Mouse (Mus musculus) common myeloid progenitor, adult 5-6 weeks (primary cell): ENCODE measurements around the gene Gm9844. TPM values are rescaled to one million over a fixed set of nuclear protein-coding genes. Genes with fewer than 3 reads are reported as not detected.
"Not testable (repeated sequence)": the region's sequence is repeated elsewhere in the genome, so short reads cannot be mapped to it uniquely, and the experiment has no call there.

ENCODE experiments used
- ATAC-seq: replicated peaks from 2 replicates; pipeline ENCODE4 v1.8.0; 2016; ENCODE audit warnings: low read depth, mild to moderate bottlenecking, moderate TSS enrichment, inconsistent platforms; ENCODE audit not compliant: poor library complexity, severe bottlenecking
- total RNA-seq: library from RNA; stranded (forward); fragments of 200-1000, 187-1606 nt; gene quantifications from 2 replicates; pipeline ENCODE4 v1.2.3, GENCODE M21; 2017

Gene Gm9844
- total RNA-seq: 34.7 and 43.7 TPM in 2 replicates

GRCm38 (mm10) chr7:24861913-24862312 is at the start of gene Gm9844:
Gm9844 (plus strand) TSS chr7:24862213.
- no peak for ATAC-seq

GRCm38 (mm10) chr7:24817502-24817901 is 44.5 kb upstream of the Gm9844 start:
- peak; percentile 98 for ATAC-seq

GRCm38 (mm10) chr7:24824452-24824851 is 37.6 kb upstream of the Gm9844 start:
- peak; percentile 59 for ATAC-seq

- ATAC-seq: no peak
These were observed 34.8 kb upstream of the Gm9844 start for GRCm38 (mm10) chr7:24827181-24827580.

GRCm38 (mm10) chr7:24838732-24839409 is 23.1 kb upstream of the Gm9844 start:
- ATAC-seq: peak; percentile 86

- ATAC-seq: peak; percentile 59
These were observed 22.6 kb upstream of the Gm9844 start for GRCm38 (mm10) chr7:24839410-24839808.

GRCm38 (mm10) chr7:24840331-24840730 is 21.7 kb upstream of the Gm9844 start:
- ATAC-seq: no peak

GRCm38 (mm10) chr7:24841009-24841408 is 21.0 kb upstream of the Gm9844 start:
- ATAC-seq: no peak

GRCm38 (mm10) chr7:24844144-24844543 is 17.9 kb upstream of the Gm9844 start:
- ATAC-seq: no peak

- ATAC-seq: no peak
These were observed 16.8 kb upstream of the Gm9844 start for GRCm38 (mm10) chr7:24845181-24845580.

- ATAC-seq: peak; percentile 100
These were observed 16.3 kb upstream of the Gm9844 start for GRCm38 (mm10) chr7:24845713-24846112.

- ATAC-seq: not testable (repeated sequence)
These were observed 15.4 kb upstream of the Gm9844 start for GRCm38 (mm10) chr7:24846576-24846975.

GRCm38 (mm10) chr7:24850162-24850561 is 11.9 kb upstream of the Gm9844 start:
- no peak for ATAC-seq

GRCm38 (mm10) chr7:24850899-24851303 is 11.1 kb upstream of the Gm9844 start:
- ATAC-seq: peak; percentile 74

GRCm38 (mm10) chr7:24851596-24852325 is 10.3 kb upstream of the Gm9844 start:
- ATAC-seq: no peak

GRCm38 (mm10) chr7:24852557-24853232 is 9.3 kb upstream of the Gm9844 start:
- peak; percentile 77 for ATAC-seq

GRCm38 (mm10) chr7:24853233-24853563 is 8.8 kb upstream of the Gm9844 start:
- ATAC-seq: no peak

- ATAC-seq: no peak
These were observed 8.3 kb upstream of the Gm9844 start for GRCm38 (mm10) chr7:24853695-24854094.

- ATAC-seq: peak; percentile 50
These were observed 5.4 kb upstream of the Gm9844 start for GRCm38 (mm10) chr7:24856460-24857120.

GRCm38 (mm10) chr7:24859234-24859633 is 2.8 kb upstream of the Gm9844 start:
- no peak for ATAC-seq

GRCm38 (mm10) chr7:24862853-24863252 is 840 bp downstream of the Gm9844 start:
- ATAC-seq: peak; percentile 45; the same call in 1 of the 2 replicates
